Mouse (Mus musculus): ENCODE measurements at regions not wholly inside any gene's neighbourhood (a gene's known extent, or its start where the extent isn't known, plus 50 kb on each side); places are given as distances from the start of the nearest gene placed in this dataset.

- no peak for DNase-seq (ENCODE audit: low read depth, low spot score)
Measured at GRCm38 (mm10) chr13:18063677-18064076, 70.5 kb upstream of the Yae1d1 start.

GRCm38 (mm10) chr13:18060265-18060664 is 67.1 kb upstream of the Yae1d1 start:
- no peak for DNase-seq (ENCODE audit: low read depth, low spot score)

- DNase-seq (ENCODE audit: low read depth, low spot score): peak; percentile 75
Measured at GRCm38 (mm10) chr13:18057231-18057912, 64.2 kb upstream of the Yae1d1 start.

- peak; percentile 13 for DNase-seq (ENCODE audit: low read depth, low spot score)
Measured at GRCm38 (mm10) chr13:18056816-18057215, 63.7 kb upstream of the Yae1d1 start.

- DNase-seq (ENCODE audit: low read depth, low spot score): no peak
Measured at GRCm38 (mm10) chr13:18043154-18043553, 50.0 kb upstream of the Yae1d1 start.
